Mouse (Mus musculus) limb, embryonic 14.5 days (tissue): ENCODE data around the gene Slc15a3. TPM values are rescaled to one million over a fixed set of nuclear protein-coding genes. Genes with fewer than 3 reads are reported as not detected.

Experiments used
- ATAC-seq: fragments of 200-750 bp; cut with Nextera tagmentation; 2 replicates; pipeline ENCODE4 v1.8.0; 2017; ENCODE audit warnings: low read depth, moderate number of reproducible peaks, moderate TSS enrichment; ENCODE audit not compliant: low FRiP score
- DNase-seq: peaks from one replicate; pipeline ENCODE4 v3.0.0-alpha.2; 2015; ENCODE audit warnings: low spot score
- H3K27ac ChIP-seq: fragments of 300-500 bp; sonication (generic); replicated peaks from 2 replicates; pipeline ENCODE4 v1.5.1; 2014; ENCODE audit warnings: low read depth, mild to moderate bottlenecking, low read length, moderate library complexity, mixed read lengths
- H3K27me3 ChIP-seq: fragments of 300-500 bp; sonication (generic); 2 replicates; pipeline ENCODE4 v1.6.1; 2014; ENCODE audit warnings: low read length, mixed read lengths; ENCODE audit not compliant: control insufficient read depth, insufficient read depth
- H3K36me3 ChIP-seq: fragments of 300-500 bp; sonication (generic); 2 replicates; pipeline ENCODE4 v1.6.1; 2014; ENCODE audit warnings: mild to moderate bottlenecking, low read length, moderate library complexity, mixed read lengths; ENCODE audit not compliant: control insufficient read depth, insufficient read depth
- H3K4me1 ChIP-seq: fragments of 300-500 bp; sonication (generic); 2 replicates; pipeline ENCODE4 v1.6.1; 2014; ENCODE audit warnings: antibody characterized with exemption, low read length, mixed read lengths; ENCODE audit not compliant: control insufficient read depth, insufficient read depth
- H3K4me2 ChIP-seq: fragments of 300-500 bp; sonication (generic); replicated peaks from 2 replicates; pipeline ENCODE4 v1.6.1; 2014; ENCODE audit warnings: low read depth, mild to moderate bottlenecking, low read length, moderate library complexity; ENCODE audit not compliant: severe bottlenecking
- H3K4me3 ChIP-seq: fragments of 300-500 bp; sonication (generic); replicated peaks from 2 replicates; pipeline ENCODE4 v1.5.1; 2014; ENCODE audit warnings: low read length
- H3K9ac ChIP-seq: fragments of 300-500 bp; sonication (generic); 2 replicates; pipeline ENCODE4 v1.6.1; 2014; ENCODE audit warnings: mild to moderate bottlenecking, low read depth, low read length, moderate library complexity; ENCODE audit not compliant: severe bottlenecking
- H3K9me3 ChIP-seq: fragments of 300-500 bp; sonication (generic); 2 replicates; pipeline ENCODE4 v1.6.1; 2016; ENCODE audit warnings: low read length; ENCODE audit not compliant: control insufficient read depth
- POLR2A ChIP-seq: fragments of 200-500 bp; IDR thresholded peaks from 2 replicates; pipeline ENCODE4 v1.8.0; 2012; ENCODE audit warnings: inconsistent platforms, mild to moderate bottlenecking, moderate library complexity, borderline replicate concordance; ENCODE audit not compliant: insufficient read depth, insufficient read length; ENCODE audit errors: extremely low read depth
- WGBS: fragments of 180-500 bp; shearing (Covaris S2); extraction: QIAGEN DNeasy Blood & Tissue Kit; methylation state at CpG from one replicate; pipeline ENCODE4 v1.1.7; 2014; 5-methylcytosine and 5-hydroxymethylcytosine counted together
- polyA plus RNA-seq, 2 experiments: library from polyadenylated mRNA; depleted of rRNA in 1 of 2; stranded (reverse) in 1 of 2; unstranded in 1 of 2; fragments of >200 nt; fragmentation: Nextera tagmentation in 1 of 2; extraction: Ambion mirVana in 1 of 2; gene quantifications; 2 replicates each; pipeline versions ENCODE4 v1.2.1 to v1.2.3; 2012 to 2014

The Slc15a3 gene
- polyA plus RNA-seq, 2 experiments = 1.7 to 2.1 TPM

DNA sequence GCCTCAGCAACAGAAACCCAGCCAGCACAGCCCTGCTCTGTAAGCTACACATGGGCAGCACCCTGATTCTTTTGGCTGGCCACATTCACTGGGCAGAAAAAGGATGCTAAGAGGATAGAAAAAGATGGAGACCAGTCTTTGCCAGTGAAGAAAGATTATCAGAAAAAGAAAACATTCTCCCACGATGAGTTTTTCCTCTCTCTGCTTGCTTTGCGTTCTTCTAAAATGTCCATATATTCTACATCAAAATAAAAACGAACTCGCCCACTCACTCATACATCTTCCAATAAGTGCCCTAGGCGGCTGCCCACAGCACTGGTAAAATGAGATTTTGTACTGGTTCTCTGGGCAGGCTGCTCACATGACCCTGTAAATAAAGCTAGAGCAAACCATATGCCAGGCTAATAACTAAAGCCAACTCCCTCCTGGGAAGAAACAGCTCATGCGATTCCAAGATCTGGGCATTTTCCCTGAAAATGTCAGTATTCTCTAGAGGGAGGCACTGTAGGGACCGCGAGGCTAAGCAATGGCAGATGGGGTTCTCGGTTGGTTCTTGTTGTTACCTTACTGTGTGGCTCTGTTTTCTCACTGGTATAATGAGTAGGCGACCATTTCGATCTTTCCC, 33.8 kb upstream of the Slc15a3 start:
- Histone ChIP-seq H3K4me2 (no peak overlapping the region), H3K27me3 (no peaks in the 10 kb centered on the region), H3K36me3 (no peaks in the 10 kb centered on the region), H3K4me1 (no peaks in the 10 kb centered on the region), H3K27ac (no peak overlapping the region), H3K9ac (no peak overlapping the region), H3K9me3 (no peaks in the 10 kb centered on the region), H3K4me3 (no peak overlapping the region)
- no peak for ATAC-seq
- 88% methylated on average over 11 of the region's 11 CpGs for WGBS
- DNase-seq = no peak
- no peak for TF ChIP-seq POLR2A

GRCm38 (mm10) chr19:10808524-10809233, 30.8 kb upstream of the Slc15a3 start:
- no peak for TF ChIP-seq POLR2A
- H3K9me3 ChIP-seq = no peaks in the 10 kb centered on the region
- WGBS = 86% methylated on average over 12 of the region's 12 CpGs

GRCm38 (mm10) chr19:10809428-10810175, 29.9 kb upstream of the Slc15a3 start:
- H3K4me2 ChIP-seq = no peak overlapping the region
- H3K9me3 ChIP-seq = no peaks in the 10 kb centered on the region
- no peaks in the 10 kb centered on the region for H3K27me3 ChIP-seq
- no peak for ATAC-seq
- 67% methylated on average over 11 of the region's 11 CpGs for WGBS
- no peak for TF ChIP-seq POLR2A
- H3K9ac ChIP-seq = no peak overlapping the region
- H3K4me1 ChIP-seq = no peaks in the 10 kb centered on the region
- peak; percentile 15 for DNase-seq
- H3K36me3 ChIP-seq = no peaks in the 10 kb centered on the region
- no peak overlapping the region for H3K4me3 ChIP-seq
- H3K27ac ChIP-seq = no peak overlapping the region

More at GRCm38 (mm10) chr19:10808524-10809233, 30.8 kb upstream of the Slc15a3 start:
- Histone ChIP-seq H3K9ac (no peak overlapping the region), H3K27me3 (no peaks in the 10 kb centered on the region), H3K4me1 (no peaks in the 10 kb centered on the region), H3K4me3 (no peak overlapping the region), H3K36me3 (no peaks in the 10 kb centered on the region), H3K4me2 (no peak overlapping the region), H3K27ac (no peak overlapping the region)
- ATAC-seq = no peak
- DNase-seq = no peak

DNA sequence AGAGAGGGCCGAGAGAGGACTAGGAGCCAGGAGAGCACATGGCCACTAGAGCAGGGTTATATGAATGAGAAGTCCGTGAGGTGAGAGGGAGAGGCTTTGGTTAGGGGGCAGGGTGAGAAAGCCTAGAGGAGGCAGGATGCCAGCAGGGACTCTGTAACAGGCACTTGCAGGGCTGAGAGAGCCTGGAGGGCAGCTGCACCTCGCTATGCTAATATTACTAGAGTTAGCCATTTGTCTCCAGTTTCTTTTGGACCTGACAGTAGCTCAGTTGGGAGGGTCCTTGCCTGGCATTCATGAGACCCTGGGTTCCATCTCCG, 29.4 kb upstream of the Slc15a3 start:
- ATAC-seq (no peak), DNase-seq (no peak)
- no peaks in the 10 kb centered on the region for H3K36me3 ChIP-seq
- H3K4me2 ChIP-seq = no peak overlapping the region
- no peaks in the 10 kb centered on the region for H3K27me3 ChIP-seq
- H3K4me1 ChIP-seq = no peaks in the 10 kb centered on the region
- 42% methylated on average over 4 of the region's 4 CpGs for WGBS
- no peak overlapping the region for H3K27ac ChIP-seq
- H3K4me3 ChIP-seq = no peak overlapping the region
- TF ChIP-seq POLR2A = no peak
- H3K9ac ChIP-seq = no peak overlapping the region
- H3K9me3 ChIP-seq = no peaks in the 10 kb centered on the region

- H3K36me3 ChIP-seq = no peaks in the 10 kb centered on the region
- H3K9ac ChIP-seq = no peak overlapping the region
- H3K4me2 ChIP-seq = no peak overlapping the region
- ATAC-seq = no peak
- TF ChIP-seq POLR2A = no peak
- DNase-seq = no peak
- H3K4me1 ChIP-seq = no peaks in the 10 kb centered on the region
- no peaks in the 10 kb centered on the region for H3K9me3 ChIP-seq
- no peak overlapping the region for H3K4me3 ChIP-seq
- H3K27me3 ChIP-seq = no peaks in the 10 kb centered on the region
- H3K27ac ChIP-seq = no peak overlapping the region
- 83% methylated on average over 6 of the region's 6 CpGs for WGBS
These were observed 28.1 kb upstream of the Slc15a3 start for GRCm38 (mm10) chr19:10811471-10811870.
